Mouse (Mus musculus) CH12.LX (cell line): ENCODE data around the gene Krt8.

Experiments
- BHLHE40 ChIP-seq: IDR thresholded peaks from 2 replicates; pipeline ENCODE4 v1.6.1; 2011; ENCODE audit warnings: mild to moderate bottlenecking, low read depth, low read length, improper control_type of control experiment
- CTCF ChIP-seq, 2 experiments: IDR thresholded peaks in 1 of 2; conservative IDR thresholded peaks in 1 of 2; 2 replicates each; pipeline ENCODE4 v1.5.1; 2011 to 2012; ENCODE audit warnings: low read depth in 2 of 2, low read length in 2 of 2, improper control_type of control experiment in 1 of 2, inconsistent platforms in 1 of 2, mild to moderate bottlenecking in 1 of 2, moderate library complexity in 1 of 2
- EP300 ChIP-seq: IDR thresholded peaks from 2 replicates; pipeline ENCODE4 v1.6.1; 2011; ENCODE audit warnings: low read length, improper control_type of control experiment
- GABPA ChIP-seq: IDR thresholded peaks from 2 replicates; pipeline ENCODE4 v1.6.1; 2012; ENCODE audit warnings: low read depth, low read length, improper control_type of control experiment, inconsistent platforms; ENCODE audit not compliant: insufficient replicate concordance
- HCFC1 ChIP-seq: IDR thresholded peaks from 2 replicates; pipeline ENCODE4 v1.6.1; 2012; ENCODE audit warnings: low read depth, mild to moderate bottlenecking, inconsistent platforms, low read length, improper control_type of control experiment
- MYC ChIP-seq: IDR thresholded peaks from 2 replicates; pipeline ENCODE4 v1.6.1; 2011; ENCODE audit warnings: low read depth, mild to moderate bottlenecking, improper control_type of control experiment, low read length
- NELFE ChIP-seq: IDR thresholded peaks from 2 replicates; pipeline ENCODE4 v1.6.1; 2011; ENCODE audit warnings: low read depth, low read length, improper control_type of control experiment
- NRF1 ChIP-seq: IDR thresholded peaks from 2 replicates; pipeline ENCODE4 v1.6.1; 2014; ENCODE audit warnings: low read depth, mild to moderate bottlenecking, inconsistent platforms, low read length, improper control_type of control experiment, moderate library complexity
- POLR2A ChIP-seq: IDR thresholded peaks from 2 replicates; pipeline ENCODE4 v1.6.1; 2011; ENCODE audit warnings: low read depth, mild to moderate bottlenecking, improper control_type of control experiment, low read length
- TCF12 ChIP-seq: IDR thresholded peaks from 2 replicates; pipeline ENCODE4 v1.6.1; 2014; ENCODE audit warnings: low read depth, mild to moderate bottlenecking, inconsistent platforms, low read length, improper control_type of control experiment
- ZC3H11A ChIP-seq: IDR thresholded peaks from 2 replicates; pipeline ENCODE4 v1.6.1; 2012; ENCODE audit warnings: low read depth, mild to moderate bottlenecking, inconsistent platforms, low read length, improper control_type of control experiment
- ZKSCAN1 ChIP-seq: IDR thresholded peaks from 2 replicates; pipeline ENCODE4 v1.6.1; 2012; ENCODE audit warnings: low read depth, inconsistent platforms, low read length, improper control_type of control experiment, borderline replicate concordance
- ZMIZ1 ChIP-seq: IDR thresholded peaks from 2 replicates; pipeline ENCODE4 v1.6.1; 2012; ENCODE audit warnings: low read depth, mild to moderate bottlenecking, inconsistent platforms, low read length, improper control_type of control experiment

DNA sequence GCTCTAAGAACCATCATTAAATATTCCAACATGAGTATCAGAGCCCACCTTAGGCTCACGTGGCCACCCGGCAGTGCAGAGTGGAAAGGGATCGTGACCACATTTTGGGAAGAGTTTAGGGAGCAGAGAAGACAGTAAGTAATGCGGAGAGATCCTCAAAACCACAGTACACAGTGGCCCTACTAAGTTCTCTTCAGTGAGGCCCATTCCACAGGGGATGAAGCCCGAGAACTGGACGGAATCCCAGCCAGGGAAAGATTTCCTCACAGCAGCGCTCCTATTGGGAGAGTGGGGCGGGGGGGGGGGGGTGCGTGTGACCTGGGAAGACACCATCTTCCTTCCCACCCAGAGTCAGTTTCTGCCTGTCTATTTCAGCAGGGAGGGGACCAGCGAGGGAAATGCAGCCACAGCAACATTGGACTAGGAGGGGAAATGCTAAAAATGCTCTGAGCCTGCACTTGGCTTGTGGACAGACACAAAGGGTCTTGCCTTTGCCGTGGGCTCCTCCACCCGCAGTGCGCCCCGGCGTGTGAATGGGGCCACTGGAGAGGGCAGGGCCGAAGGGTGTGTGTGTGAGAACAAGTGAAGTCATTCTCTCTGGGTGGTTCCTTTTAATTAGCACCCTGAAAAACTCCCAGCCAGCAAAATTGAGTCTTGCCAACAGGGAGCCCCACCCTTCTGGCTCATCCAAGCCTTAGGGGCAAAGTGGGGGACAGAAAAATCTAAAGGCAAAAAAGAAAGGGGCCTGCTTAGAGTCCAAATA lies 30.0 kb downstream of the Krt8 start:
- TF ChIP-seq EP300 (no peak), POLR2A (no peak), CTCF (conservative IDR thresholded peaks at IDR 0.05 in 1 of 2, IDR thresholded peaks at IDR 0.05 in 1 of 2; ENCODE audit: low read depth in 2 of 2, low read length in 2 of 2) (no peak), GABPA (no peak), ZKSCAN1 (no peak), MYC (no peak), NELFE (no peak), BHLHE40 (no peak), TCF12 (no peak), ZC3H11A (no peak), ZMIZ1 (no peak), NRF1 (no peak), HCFC1 (no peak)
